Mouse (Mus musculus): ENCODE data around the gene Dnajc8.

Gene Dnajc8

DNA sequence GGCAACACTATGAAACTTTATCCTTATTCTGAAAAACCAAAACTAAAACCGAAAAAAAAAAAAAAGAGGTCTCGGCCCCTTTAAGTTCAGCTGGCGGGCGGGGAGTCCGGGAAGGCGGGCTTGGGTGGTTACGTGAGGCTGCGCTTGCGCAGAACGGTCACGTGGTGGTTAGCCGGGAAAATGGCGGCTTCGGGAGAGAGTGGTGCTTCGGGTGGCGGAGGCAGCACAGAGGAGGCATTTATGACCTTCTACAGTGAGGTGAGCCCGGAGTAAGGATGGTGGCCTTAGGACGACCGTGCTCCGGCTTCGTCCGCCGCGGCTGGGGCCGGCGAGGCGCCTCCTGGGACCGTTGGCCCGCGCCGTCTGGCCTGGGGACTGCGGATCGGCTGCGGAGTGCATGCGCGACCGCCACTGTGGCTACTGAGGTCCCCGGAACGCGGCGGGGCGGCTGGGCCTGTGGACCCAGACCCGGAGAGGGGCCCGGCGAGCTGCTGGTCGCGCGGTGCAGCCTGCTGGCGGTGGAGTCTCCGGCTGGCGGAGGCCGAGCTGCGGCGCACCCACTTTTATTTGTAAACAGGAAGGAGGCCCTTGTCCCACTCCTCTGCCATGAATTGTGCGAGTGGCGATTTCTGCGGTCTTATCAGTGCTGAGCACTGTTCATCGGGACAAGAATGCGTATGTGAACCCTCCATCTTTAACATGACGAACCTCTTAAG lies at the start of gene Dnajc8:
Gene Dnajc8, plus strand, starts transcription at position 145 of the 716 bp plus-strand sequence.
- DNase-seq (ENCODE audit: low spot score) = peak; percentile 96

DNA sequence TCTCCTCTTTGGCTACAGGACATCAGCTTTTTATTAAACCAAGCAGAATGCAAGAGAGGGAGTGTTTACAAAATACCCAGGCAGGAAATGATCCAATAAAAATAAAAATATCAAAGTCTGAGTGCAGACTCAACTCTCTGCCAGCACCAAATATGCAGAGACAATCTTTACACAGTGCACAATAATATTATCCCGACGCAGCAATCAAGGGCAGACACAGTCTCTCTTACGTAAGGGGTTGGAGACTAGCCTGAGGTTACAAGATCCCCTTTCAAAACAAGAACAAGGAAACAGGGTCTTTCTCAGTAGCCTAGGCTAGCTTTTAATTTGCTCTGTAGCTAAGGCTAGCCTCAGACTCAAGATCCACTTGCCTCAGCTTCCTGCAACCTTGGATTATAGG lies 46.8 kb upstream of the Dnajc8 start:
- no peak for DNase-seq (ENCODE audit: low spot score)

DNA sequence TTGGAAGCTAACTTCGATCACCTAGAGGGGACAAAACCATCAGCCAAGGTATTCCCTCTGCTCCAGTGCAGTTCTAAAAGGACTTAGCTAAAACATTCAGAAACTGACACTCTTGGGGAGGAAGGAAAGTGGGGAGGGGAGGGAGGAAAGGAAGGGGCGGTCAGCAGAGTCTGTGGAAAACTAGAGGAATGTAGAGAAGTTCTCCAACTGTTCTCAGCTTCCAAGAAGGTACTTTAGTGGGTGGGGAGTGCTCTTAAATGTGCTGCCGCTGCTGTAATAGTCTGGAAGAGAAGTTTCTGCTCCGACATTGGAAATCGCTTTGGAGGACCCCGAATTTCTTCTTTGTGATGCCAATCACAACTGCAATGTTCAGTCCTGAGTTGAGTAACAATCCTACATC lies 46.4 kb upstream of the Dnajc8 start:
- no peak for DNase-seq (ENCODE audit: low spot score)

DNA sequence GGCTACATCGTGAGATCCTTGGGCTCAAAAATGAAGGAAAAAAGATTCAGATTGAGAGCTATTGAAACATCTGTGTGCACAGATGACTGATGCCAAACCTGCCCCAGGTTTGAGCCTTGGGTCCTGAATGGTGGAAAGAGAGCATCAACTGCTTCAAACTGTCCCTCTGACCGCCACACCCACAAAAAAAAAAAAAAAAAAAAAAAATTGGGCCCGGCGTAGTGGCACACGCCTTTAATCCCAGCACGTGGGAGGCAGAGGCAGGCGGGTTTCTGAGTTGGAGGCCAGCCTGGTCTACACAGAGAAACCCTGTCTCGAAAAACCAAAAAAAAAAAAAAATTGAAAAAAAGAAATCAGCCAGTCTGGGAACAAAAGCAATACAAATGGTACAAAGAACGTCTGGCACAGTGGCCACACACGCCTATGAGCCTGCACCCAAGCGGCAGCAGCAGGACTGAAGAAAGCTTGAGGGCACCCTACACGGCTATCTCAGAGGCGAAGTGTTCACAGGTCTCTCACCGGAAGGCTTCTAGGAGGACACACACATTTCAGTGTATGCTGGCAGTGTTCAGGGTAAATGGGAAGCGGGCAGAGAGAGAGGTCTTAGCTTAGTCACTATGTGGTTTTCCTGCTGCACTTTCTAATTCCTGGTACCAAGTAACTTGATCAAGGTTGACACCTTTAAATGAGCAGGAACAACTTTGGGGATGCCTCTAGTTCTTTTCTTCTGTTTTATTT lies 44.9 kb upstream of the Dnajc8 start:
- no peak for DNase-seq (ENCODE audit: low spot score)

DNA sequence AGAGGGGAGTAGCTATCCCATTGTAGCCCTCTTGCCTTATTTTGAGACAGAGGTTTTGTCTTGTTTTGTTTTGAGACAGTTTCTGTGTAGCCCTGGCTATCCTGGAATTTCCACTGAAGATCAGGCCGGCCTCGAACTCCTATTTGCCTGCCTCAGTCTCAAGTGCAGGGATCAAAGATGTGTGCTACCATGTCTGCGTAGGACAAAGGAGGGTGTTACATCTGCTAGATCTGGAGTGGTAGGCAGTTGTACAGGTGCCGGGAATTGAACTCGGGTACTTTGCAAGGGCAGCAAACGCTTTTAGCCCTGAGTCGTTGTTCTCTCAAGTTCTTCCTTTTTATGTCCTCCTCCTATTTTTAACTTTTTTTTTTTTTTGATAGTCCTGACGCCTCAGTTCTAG lies 44.3 kb upstream of the Dnajc8 start:
- no peak for DNase-seq (ENCODE audit: low spot score)

DNA sequence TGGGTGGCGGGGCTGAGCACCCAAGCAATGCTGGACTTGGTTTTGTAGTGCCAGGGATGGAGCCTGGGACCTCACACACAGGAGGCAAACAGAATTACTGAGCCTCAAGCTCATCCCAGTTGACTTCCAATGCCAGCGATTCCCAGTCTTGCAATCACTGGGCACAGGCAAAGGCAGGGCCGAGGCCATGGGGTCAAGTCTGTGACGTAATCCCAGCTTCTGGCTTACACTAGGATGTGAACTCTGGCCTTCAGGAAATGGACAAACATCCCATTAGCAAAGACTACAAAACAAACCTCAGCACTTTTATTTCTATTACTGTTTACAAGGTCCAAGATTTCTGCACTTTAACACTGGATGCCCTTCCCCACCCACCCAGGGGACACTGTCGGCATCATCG lies 43.6 kb upstream of the Dnajc8 start:
- DNase-seq (ENCODE audit: low spot score) = no peak

DNA sequence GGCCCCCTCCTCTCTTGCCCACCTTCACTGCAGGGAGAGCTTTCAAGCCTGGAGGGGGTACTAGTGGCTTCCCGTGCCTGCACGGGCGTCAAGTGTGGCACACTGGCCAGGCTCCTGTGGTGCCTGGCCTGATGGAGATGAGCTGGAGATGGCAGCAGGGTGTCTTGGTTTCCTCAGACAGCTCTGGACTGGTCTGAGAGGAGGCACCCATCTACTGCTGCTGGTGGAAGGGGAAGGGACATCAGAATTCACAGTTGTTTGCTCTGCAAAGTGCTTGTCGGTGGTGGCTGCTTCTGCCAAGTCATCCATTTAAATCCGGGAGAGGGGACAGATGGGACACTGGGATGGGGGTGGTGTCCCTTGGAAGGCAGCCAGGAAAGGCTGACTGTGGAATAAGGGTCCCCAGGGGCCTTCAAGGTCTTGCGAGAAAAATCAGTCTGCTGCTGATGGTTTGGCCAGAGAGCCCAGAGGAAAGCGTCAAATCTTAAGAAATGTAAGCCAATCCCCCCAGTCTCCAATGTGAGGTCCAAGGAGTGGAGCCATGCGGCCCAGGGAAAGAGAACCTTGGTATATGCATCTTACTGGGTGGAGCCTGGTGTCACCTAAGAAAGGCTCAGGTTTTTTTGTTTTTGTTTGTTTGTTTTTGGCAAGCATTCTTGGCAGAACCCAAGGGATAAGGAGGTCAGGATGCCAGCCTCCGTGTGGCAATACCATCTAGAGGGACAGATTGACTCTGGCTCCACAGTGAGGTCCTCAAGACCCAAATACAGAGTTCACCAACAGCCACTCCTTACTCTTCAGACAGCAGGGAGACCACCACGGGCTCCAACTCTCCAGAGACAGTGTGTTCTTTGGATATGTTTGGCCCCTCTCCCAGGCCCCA lies 42.9 kb upstream of the Dnajc8 start:
- no peak for DNase-seq (ENCODE audit: low spot score)

DNA sequence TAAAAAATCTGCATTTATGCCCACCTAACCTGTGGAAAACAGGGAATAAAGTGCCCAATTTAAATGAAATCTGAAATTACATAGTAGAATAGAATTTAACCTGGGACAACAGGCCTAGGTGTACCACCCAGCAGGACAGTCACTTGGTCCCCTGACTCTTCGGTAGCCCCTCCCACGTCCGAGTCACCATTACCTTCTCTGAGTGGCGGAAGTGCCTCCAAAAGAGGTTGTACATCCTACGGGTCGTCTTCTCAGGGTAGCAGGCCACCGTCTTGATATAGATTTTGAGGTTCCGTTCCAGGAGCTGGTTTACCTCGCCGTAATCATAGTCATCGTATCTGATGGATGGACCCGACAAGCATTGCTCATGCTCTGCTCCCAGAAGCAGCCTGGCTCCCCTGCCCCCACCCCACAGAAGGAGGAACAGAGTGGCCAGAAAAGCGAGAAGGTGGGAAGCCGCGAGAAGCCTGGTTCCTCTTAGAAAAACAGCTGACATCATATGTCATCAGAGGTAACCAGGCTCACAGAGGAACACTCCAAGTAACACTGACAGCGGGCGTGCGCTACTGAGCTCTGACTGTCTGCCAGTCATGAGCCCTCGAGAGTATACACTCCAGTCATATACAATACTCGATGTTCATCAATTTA lies 41.0 kb upstream of the Dnajc8 start:
- no peak for DNase-seq (ENCODE audit: low spot score)

DNA sequence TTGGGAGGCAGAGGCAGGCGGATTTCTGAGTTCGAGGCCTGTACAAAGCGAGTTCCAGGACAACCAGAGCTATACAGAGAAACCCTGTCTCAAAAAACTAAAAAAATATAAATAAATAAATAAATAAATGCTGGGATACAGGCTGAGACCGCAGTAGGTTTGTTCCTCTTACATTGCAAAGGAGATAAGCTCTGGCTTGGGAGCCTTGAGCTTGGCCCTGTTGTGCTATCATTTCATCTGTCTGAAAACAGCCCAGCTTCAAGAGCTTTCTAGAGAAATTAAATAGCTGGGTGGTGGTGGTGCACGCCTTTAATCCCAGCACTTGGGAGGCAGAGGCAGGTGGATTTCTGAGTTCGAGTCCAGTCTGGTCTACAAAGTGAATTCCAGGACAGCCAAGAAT lies 33.7 kb upstream of the Dnajc8 start:
- DNase-seq (ENCODE audit: low spot score) = no peak

DNA sequence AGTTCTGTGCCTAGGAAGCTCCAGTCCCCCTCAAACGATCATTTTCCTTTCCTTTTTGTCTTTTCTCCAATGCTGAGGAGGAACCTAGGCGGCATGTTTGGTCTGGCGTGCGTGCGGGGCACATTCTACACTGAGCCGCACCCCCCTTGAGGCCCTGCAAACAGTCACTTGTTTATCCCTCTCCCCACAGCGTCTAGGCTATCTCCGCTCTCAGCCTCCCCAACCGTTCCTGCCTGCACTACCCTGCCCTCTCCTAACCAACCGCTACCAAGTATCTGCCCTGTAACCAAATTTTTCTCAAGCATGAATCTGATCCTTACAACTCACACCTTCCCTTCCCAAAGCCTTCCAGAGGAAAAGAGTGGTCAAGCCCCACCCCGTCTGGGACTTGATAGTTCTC lies 32.0 kb upstream of the Dnajc8 start:
- no peak for DNase-seq (ENCODE audit: low spot score)

DNA sequence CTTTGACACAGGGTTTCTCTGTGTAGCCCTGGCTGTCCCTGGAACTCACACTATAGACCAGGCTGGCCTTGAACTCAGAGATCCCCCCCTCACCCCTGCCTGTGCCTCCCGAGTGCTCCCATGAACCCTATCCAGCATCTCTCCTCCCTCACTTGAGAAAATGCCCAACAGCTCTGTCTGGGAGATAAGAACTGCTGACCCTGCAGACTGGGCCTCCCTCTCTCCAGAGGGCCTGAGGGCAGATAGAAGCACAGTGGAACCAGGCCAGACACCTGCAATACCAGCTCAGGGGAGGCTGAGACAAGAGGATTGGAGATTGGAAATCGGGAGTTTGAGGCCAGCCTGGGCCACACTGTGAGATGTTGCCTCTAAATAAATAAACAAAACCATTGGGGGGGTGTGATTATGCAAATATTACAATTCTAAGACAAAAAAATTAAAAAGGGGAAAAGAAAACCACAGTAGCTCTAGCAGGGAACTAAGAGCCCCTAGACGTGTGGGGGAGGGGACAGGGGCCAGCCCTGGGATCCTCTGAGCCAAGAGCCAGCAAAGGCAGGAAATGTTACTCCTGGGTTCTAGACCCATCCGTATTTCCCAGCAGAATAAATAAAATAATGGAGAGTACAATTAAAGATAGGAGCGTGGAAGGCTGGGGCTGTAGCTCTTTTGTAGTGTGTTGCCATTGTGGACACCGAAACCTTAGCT lies 30.2 kb upstream of the Dnajc8 start:
- DNase-seq (ENCODE audit: low spot score) = no peak

DNA sequence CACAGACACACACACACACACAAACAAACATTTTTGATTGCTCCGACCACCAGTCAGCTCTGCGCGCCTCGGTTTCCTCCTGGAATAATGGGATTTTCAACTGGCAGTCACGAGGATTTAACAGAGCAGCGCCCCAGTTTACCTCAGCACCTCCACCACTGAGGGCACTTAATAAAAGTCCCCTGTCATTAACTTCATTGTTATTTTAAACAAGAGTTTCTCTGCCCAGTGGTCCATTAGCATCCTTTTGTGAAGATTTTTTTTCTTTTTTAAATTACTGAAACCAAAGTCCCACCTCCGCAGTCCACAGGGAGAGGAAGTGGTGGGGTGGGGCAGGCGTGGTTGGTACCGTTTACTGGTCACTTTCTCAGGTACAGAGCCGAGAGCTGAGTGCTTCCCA lies 29.6 kb upstream of the Dnajc8 start:
- DNase-seq (ENCODE audit: low spot score) = no peak

DNA sequence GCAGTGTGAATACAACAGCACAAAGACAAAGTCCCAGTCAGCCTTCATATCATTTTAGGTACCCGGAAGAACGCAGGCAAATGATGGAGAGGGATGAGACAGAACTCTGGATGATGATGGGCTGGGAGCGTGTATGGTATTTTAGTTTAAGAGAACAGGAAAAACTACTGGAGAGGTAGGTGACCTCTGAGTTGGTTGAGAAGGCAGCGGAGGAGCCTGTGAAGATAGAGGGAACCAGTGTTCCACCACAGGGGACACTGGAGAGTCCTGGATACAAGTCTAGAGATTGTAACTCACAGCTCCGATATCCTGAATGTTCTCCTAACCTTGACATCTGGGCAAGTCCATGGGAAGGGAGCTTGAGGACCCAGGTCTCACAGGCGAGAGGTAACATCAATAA lies 29.1 kb upstream of the Dnajc8 start:
- DNase-seq (ENCODE audit: low spot score) = no peak

DNA sequence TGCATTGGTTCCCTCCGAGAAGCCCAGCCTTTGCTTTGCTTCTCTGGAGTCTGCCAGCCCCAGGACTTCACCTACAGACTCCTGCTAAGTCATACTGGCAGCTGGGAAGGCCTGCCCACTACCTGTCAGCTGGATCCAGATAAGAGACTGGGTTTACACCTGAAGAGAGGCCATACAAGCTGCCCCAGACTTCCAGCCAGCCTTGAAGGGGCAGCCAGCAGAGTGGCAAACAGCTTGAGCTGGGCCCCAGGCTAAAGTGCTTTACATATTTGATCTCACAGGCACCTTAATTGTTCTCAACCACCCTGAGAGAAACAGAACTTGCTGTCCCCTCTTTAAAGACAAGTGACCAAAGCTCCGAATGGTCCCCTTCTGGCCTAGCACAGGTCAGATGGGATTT lies 28.1 kb upstream of the Dnajc8 start:
- DNase-seq (ENCODE audit: low spot score) = no peak

DNA sequence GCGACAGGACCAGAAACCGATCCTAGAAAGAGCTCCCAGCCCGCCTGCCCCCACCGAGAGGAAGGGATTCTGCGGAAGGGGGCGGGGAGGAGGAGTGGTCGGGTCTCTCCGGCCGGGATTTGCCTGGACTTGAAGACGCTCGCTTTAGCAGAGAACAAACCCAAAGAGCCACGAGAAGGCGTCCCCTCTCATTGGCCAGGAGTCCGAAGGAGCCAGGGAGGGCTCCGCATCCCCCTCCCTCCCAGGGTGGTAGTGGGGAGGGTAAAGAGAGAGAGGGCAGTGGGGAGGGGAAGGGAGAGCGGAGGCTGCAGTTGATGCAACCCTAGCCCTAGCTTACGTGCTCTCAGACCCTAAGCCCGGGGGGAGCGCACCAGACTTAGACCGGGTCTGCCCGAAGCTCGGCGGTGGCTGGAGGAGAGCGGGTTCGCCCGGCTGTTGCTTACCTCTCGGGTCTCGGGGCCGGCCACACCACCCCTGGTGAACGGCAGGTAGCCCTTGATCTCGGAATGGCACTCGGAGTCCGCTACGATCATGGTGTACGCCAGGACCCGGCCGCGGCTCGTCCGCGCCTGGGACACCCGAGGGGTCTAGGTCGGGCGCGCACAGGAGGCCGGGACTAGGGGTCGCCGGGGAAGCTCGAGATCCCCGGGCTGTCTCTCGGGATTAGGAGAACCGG lies 25.6 kb upstream of the Dnajc8 start:
- peak; percentile 90 for DNase-seq (ENCODE audit: low spot score)

DNA sequence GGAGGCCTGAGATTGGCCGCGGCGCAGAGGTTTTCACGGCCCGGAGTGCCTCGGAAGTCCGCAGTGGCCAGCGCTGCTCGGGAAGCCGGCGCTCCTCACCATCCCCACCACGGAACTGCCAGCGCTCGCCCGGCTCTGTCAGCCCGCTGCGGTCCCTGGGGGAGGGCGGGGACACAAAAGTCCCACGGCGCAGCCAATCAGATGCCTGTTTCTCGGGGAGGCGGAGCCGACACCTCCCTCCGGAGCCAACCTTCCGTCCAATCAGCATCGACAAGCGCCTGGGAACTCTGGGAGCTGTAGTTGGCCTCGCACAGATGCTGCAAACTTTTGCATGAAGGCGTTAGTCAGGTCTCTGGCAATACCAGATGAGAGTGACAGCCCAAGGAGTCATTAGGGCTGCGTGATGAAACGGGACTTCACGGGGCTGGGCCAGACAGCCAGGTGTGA lies 25.0 kb upstream of the Dnajc8 start, which contains the start of gene Sesn2:
Gene Sesn2, minus strand, starts transcription at position 150 of the 447 bp plus-strand sequence.
- peak; percentile 98 for DNase-seq (ENCODE audit: low spot score)

DNA sequence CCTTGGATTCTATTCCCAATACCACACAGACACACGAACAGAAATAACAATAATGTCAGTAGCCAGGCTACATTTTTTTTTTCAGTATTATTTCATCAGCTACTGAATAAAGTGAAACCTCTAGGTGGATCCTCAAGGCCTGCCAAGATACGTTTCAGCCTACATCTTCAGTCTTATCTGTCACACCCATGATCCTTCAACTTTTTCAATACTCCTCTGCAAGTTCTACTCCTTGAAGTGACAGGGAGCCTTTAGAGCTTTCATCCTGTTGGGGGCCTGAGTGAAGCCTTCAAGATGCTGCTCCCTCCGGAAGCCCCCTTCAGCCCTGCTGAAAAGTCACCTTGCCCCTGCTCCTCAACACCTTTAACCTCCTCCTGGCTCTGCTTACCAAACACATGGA lies 23.3 kb upstream of the Dnajc8 start:
- no peak for DNase-seq (ENCODE audit: low spot score)

DNA sequence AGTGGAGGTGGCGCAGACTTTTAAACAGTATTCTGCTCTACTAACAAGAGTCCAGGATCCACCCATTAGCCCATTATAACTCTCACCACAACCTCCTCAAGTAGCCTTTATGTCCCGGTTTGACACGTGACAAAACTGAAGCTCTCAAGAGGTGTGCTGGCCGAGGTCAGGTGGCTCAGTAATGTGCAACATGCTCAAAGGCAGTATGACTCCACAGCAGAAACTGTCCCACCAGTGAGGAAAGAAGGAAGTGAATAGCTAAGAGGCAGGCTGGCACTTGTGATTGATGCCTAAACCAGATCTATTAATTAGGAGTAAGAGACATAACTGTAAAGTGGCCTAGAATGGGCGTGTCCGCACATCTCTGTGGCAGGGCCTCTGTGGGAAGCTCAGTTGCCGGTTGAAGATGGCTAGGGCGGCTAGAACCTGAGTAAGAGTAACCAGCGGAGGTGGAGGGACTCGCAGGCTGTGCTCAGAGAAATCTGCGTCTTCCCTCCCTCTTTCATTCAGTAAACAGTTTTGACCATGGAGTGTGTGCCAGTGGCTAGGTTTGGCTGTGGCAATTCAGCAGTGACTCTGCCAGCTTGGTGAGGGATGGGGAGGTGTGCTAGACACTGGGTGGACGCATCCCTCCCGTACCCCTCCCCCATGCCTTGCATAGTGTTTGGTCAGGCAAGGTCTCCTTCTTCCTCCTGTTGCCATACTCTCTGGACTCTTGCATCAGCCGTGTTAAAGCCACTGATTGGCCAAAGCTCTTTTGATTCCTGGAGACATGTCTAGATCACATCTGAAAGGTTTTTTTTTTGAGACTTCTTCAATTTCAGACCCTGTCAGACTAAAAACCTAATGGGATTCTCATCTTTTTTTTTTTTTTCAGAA lies 21.7 kb upstream of the Dnajc8 start:
- DNase-seq (ENCODE audit: low spot score) = no peak

DNA sequence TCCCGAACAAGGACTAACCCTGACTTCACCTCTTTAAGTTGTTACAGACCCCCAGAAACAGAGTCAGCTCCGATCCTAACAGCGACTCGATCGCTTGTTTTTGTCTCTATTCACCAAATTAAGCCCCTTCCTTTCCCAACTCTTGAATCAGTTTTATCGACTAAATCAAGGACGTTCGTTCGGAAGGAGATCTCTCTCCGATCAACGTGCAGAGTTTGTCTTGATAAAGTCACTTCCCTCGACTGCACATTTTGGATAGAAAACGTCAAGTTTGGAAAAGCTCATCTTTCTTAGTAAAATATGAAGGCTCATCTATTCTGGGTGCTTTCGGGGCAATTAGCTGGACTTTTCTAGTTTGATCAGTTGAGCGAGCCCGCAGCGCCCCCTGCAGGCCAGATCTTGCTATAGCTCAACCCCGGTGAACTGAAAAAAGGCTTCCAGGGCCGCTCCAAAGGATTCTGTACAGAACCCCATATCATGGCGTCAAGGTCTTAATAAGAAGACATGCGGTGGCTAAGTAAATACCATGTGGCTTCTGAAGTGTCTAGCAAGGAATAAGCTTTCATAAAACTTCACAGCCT lies 20.7 kb upstream of the Dnajc8 start:
- peak; percentile 84 for DNase-seq (ENCODE audit: low spot score)
